Mouse (Mus musculus) cerebellum, adult 2 months (tissue): ENCODE measurements around the gene Ranbp2.

Experiments used
- CTCF ChIP-seq: fragments of 200-500 bp; IDR thresholded peaks from 2 replicates; pipeline ENCODE4 v1.5.1; 2011; ENCODE audit warnings: low read depth, mild to moderate bottlenecking, control low read depth, low read length, moderate library complexity, borderline replicate concordance; ENCODE audit not compliant: insufficient read depth
- POLR2A ChIP-seq: fragments of 200-500 bp; IDR thresholded peaks from 2 replicates; pipeline ENCODE4 v1.6.1; 2011; ENCODE audit warnings: low read length, control low read depth, borderline replicate concordance; ENCODE audit not compliant: insufficient read depth

DNA sequence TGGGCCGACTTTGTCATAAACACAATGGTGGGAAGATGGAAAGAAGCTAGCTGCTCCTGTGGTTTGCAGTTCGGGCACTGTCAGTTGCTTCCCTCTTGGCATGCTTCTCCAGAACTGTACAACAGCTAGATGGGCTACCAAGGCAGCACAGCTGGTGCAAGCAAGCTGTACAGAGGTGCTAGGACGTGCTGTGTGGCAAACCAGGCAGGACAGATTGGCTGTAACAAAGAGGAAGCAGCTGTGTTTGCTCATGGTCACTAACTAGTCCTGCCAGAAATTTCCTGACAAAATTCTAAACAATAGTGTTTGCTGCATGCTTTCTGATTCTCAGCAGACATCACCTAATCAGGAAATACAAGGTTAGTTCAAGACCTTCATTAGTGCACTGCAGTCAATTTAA lies 30.0 kb upstream of the Ranbp2 start:
- TF ChIP-seq POLR2A (no peak), CTCF (no peak)
